In genomic region chr15:96179511-96179910, GRCm38 (mm10) we compare ENCODE assay signal across 13 mouse cellular contexts.
"Had no signal": no experiment of that assay in that cellular context is flagged by ENCODE, and none has a peak within 500 bp of the region (broad histone marks: within the 10 kb centered on the region; RNA-seq: fewer than 3 reads in every experiment).

No protein-coding gene starts in this region.

- H3K4me3 ChIP-seq: limb, embryonic 15.5 days; liver, embryonic 13.5 days; lung, embryonic 15.5 days; midbrain, embryonic 12.5 days had no signal

- H3K9ac ChIP-seq: limb, embryonic 15.5 days; liver, embryonic 13.5 days; liver, postnatal 0 days; lung, embryonic 15.5 days; midbrain, embryonic 12.5 days had no signal

- H3K9me3 ChIP-seq: limb, embryonic 15.5 days; liver, embryonic 13.5 days; lung, embryonic 15.5 days; midbrain, embryonic 12.5 days had no signal

- H3K27me3 ChIP-seq: limb, embryonic 15.5 days; liver, embryonic 13.5 days; lung, embryonic 15.5 days; midbrain, embryonic 12.5 days had no signal

- H3K4me1 ChIP-seq: limb, embryonic 15.5 days; liver, embryonic 13.5 days; lung, embryonic 15.5 days had no signal

- H3K4me2 ChIP-seq: limb, embryonic 15.5 days; liver, embryonic 13.5 days; lung, embryonic 15.5 days; midbrain, embryonic 12.5 days had no signal

- DNase-seq: kidney, postnatal 25 days; layer of hippocampus, adult 9-11 months; layer of hippocampus, postnatal 36 days; liver, embryonic 13.5 days; liver, postnatal 0 days; lung, postnatal 14 days; right cerebral cortex, adult 18-20 months; thymus, adult 18-20 months; thymus, postnatal 14 days had no signal

- H3K27ac ChIP-seq: limb, embryonic 15.5 days; liver, embryonic 13.5 days; lung, embryonic 15.5 days; midbrain, embryonic 12.5 days had no signal

- H3K36me3 ChIP-seq: limb, embryonic 15.5 days; liver, embryonic 13.5 days; lung, embryonic 15.5 days; midbrain, embryonic 12.5 days had no signal

- ATAC-seq: liver, postnatal 0 days; midbrain, embryonic 16.5 days had no signal
